Mouse (Mus musculus): ENCODE measurements around the gene Vmn1r51.
"Not testable (repeated sequence)": the region's sequence is repeated elsewhere in the genome, so short reads cannot be mapped to it uniquely, and the experiment has no call there.

The Vmn1r51 gene

DNA sequence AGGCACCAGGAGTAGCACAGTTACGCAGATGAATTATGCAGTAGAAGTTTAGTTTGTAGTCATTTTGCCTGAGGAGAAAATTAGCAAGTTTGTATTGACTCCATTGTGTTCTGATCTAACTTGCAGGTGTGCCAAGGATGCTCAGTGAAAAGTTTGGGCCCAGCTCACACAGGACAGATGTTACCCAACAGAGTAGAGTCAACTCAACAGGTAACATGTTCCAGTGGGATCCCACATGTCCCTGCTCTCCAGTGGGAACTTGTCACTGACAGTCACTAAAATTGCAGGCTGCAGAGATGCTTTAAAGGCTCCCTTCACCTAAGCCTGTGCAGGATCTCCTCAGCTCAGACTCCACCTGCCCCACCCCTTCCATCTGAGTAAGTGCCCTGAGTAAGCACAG is at the start of gene Vmn1r51:
Vmn1r51 (plus strand) TSS at position 301 of the 400 bp plus-strand sequence.
- in situ Hi-C loops (cut with MboI; ENCODE audit: low sequenced_read_pairs) = not testable (repeated sequence)

- in situ Hi-C loops (cut with MboI; ENCODE audit: low sequenced_read_pairs) = no loop called here
Observed at GRCm38 (mm10) chr6:90078406-90078805, 44.0 kb upstream of the Vmn1r51 start, which contains the start of gene Vmn1r49. Vmn1r49 (minus strand) TSS chr6:90078506.

DNA sequence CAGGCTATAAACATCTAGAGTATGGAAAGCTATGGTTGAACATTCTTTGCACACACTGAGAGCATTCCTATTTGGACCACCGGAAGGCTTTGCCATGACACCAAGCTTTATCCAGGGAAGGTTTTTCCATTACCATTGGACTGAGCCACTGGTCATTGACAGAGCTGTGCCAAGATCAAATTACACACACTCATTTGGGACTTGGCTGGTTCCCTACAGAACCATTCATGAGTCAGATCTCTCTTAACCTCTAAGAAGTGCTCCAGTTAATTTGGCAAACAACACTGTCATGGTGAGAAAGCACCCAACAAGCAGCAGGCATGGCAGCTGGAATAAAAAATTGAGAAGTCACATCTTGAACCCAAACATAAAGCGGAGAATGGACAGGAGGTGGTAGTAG is 21.8 kb upstream of the Vmn1r51 start:
- in situ Hi-C loops (cut with MboI; ENCODE audit: low sequenced_read_pairs) = no loop called here

- in situ Hi-C loops (cut with MboI; ENCODE audit: low sequenced_read_pairs) = no loop called here
Observed at GRCm38 (mm10) chr6:90101130-90101529, 21.3 kb upstream of the Vmn1r51 start, which contains the start of gene Vmn1r50. Vmn1r50 (plus strand) TSS chr6:90101430.

GRCm38 (mm10) chr6:90160139-90160538 is 37.7 kb downstream of the Vmn1r51 start:
- in situ Hi-C loops (cut with MboI; ENCODE audit: low sequenced_read_pairs) = no loop called here

DNA sequence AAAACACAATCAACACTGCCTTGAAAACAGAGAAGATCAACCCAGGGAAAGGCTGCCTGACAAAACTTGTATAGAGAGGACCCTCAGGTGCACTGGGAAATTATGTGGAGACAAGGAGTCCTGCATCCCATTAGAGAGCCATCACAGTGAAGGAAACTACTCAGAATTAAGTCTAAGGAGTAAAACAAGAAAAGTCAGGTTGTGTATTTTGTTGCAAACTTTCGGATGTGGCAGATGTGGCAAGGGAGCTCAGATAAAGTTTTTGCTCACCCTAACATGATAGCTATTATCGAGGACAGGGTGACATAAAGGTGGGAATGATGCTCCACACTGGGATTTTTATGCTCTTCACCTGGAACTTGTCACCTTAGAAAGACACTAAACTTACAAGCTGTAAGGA is 52.1 kb downstream of the Vmn1r51 start, which contains the start of gene Vmn1r52:
Vmn1r52 (plus strand) TSS at position 301 of the 400 bp plus-strand sequence.
- in situ Hi-C loops (cut with MboI; ENCODE audit: low sequenced_read_pairs) = no loop called here

Data from CH12F3 (cell line).